Mouse (Mus musculus) heart, adult 11 months (tissue): Measurements from ENCODE around the gene Ralgds.
A peak's percentile ranks its signal among the peaks of the same experiment; 100 is the strongest.

Experiments used
- DNase-seq: peaks from one replicate; pipeline ENCODE4 v3.0.0; 2022

Ralgds gene

GRCm38 (mm10) chr2:28569903-28570302, 57.0 kb downstream of the Ralgds start:
- no peak for DNase-seq

GRCm38 (mm10) chr2:28575341-28575740, 62.4 kb downstream of the Ralgds start:
- no peak for DNase-seq

GRCm38 (mm10) chr2:28576815-28577214, 63.9 kb downstream of the Ralgds start:
- DNase-seq, result no peak

GRCm38 (mm10) chr2:28578003-28578402, 65.1 kb downstream of the Ralgds start:
- DNase-seq, result no peak

GRCm38 (mm10) chr2:28582647-28583353, 69.9 kb downstream of the Ralgds start:
- DNase-seq, result peak; percentile 99

- no peak for DNase-seq
These were observed 70.7 kb downstream of the Ralgds start, which contains the start of gene Gtf3c5 for GRCm38 (mm10) chr2:28583651-28584050. Gene Gtf3c5 (minus strand): TSS chr2:28583751.

GRCm38 (mm10) chr2:28585043-28585571, 72.2 kb downstream of the Ralgds start:
- no peak for DNase-seq

- DNase-seq, result no peak
These were observed 72.8 kb downstream of the Ralgds start for GRCm38 (mm10) chr2:28585730-28586129.

- no peak for DNase-seq
These were observed 75.6 kb downstream of the Ralgds start for GRCm38 (mm10) chr2:28588574-28588973.

- peak; percentile 95 for DNase-seq
These were observed 78.6 kb downstream of the Ralgds start for GRCm38 (mm10) chr2:28591479-28591878.

- DNase-seq, result no peak
These were observed 79.9 kb downstream of the Ralgds start for GRCm38 (mm10) chr2:28592809-28593208.

GRCm38 (mm10) chr2:28596021-28596420, 83.1 kb downstream of the Ralgds start:
- no peak for DNase-seq

GRCm38 (mm10) chr2:28596998-28597397, 84.1 kb downstream of the Ralgds start:
- DNase-seq, result no peak

- no peak for DNase-seq
These were observed 85.0 kb downstream of the Ralgds start for GRCm38 (mm10) chr2:28597733-28598547.

- DNase-seq, result no peak
These were observed 86.0 kb downstream of the Ralgds start for GRCm38 (mm10) chr2:28598692-28599568.

- DNase-seq, result no peak
These were observed 86.6 kb downstream of the Ralgds start for GRCm38 (mm10) chr2:28599569-28599900.

GRCm38 (mm10) chr2:28601720-28602590, 89.0 kb downstream of the Ralgds start:
- no peak for DNase-seq
